Mouse (Mus musculus) liver, embryonic 16.5 days (tissue): ENCODE data around the gene Dctpp1. TPM values are rescaled to one million over a fixed set of nuclear protein-coding genes. Genes with fewer than 3 reads are reported as not detected.

ENCODE experiments used
- ATAC-seq: fragments of 200-750 bp; cut with Nextera tagmentation; 2 replicates; pipeline ENCODE4 v1.8.0; 2017; ENCODE audit warnings: low read depth, mild to moderate bottlenecking, moderate number of reproducible peaks, moderate library complexity
- H3K27ac ChIP-seq: fragments of 300-500 bp; sonication (generic); 2 replicates; pipeline ENCODE4 v1.5.1; 2014; ENCODE audit warnings: mild to moderate bottlenecking, low read length
- H3K27me3 ChIP-seq: fragments of 300-500 bp; sonication (generic); 2 replicates; pipeline ENCODE4 v1.6.1; 2014; ENCODE audit warnings: low read depth, low read length, mixed read lengths; ENCODE audit not compliant: control insufficient read depth, insufficient read depth
- H3K36me3 ChIP-seq: fragments of 300-500 bp; sonication (generic); 2 replicates; pipeline ENCODE4 v1.6.1; 2014; ENCODE audit warnings: mild to moderate bottlenecking; ENCODE audit not compliant: control insufficient read depth, insufficient read depth
- H3K4me1 ChIP-seq: fragments of 300-500 bp; sonication (generic); 2 replicates; pipeline ENCODE4 v1.6.1; 2014; ENCODE audit warnings: low read depth, low read length, mixed read lengths; ENCODE audit not compliant: control insufficient read depth
- H3K4me2 ChIP-seq: fragments of 300-500 bp; sonication (generic); 2 replicates; pipeline ENCODE4 v1.6.1; 2014; ENCODE audit warnings: low read depth, low read length, mixed read lengths
- H3K4me3 ChIP-seq: fragments of 300-500 bp; sonication (generic); 2 replicates; pipeline ENCODE4 v1.5.1; 2014; ENCODE audit warnings: low read depth, mild to moderate bottlenecking, low read length
- H3K9ac ChIP-seq: fragments of 300-500 bp; sonication (generic); 2 replicates; pipeline ENCODE4 v1.6.1; 2014; ENCODE audit warnings: low read depth, low read length
- H3K9me3 ChIP-seq: fragments of 300-500 bp; sonication (generic); replicated peaks from 2 replicates; pipeline ENCODE4 v1.6.1; 2016; ENCODE audit warnings: low read length; ENCODE audit not compliant: control insufficient read depth
- WGBS: fragments of 180-500 bp; shearing (Covaris S2); extraction: QIAGEN DNeasy Blood & Tissue Kit; methylation state at CpG from one replicate; pipeline ENCODE4 v1.1.7; 2014; ENCODE audit not compliant: insufficient replicate concordance; 5-methylcytosine and 5-hydroxymethylcytosine counted together
- polyA plus RNA-seq: library from polyadenylated mRNA; unstranded; fragments of >200 nt; fragmentation: Nextera tagmentation; extraction: Ambion mirVana; gene quantifications from 2 replicates; pipeline ENCODE4 v1.2.1, GENCODE M21; 2015

Dctpp1 gene
- polyA plus RNA-seq, 1 experiment from 2014 or later: 79.8 TPM

DNA sequence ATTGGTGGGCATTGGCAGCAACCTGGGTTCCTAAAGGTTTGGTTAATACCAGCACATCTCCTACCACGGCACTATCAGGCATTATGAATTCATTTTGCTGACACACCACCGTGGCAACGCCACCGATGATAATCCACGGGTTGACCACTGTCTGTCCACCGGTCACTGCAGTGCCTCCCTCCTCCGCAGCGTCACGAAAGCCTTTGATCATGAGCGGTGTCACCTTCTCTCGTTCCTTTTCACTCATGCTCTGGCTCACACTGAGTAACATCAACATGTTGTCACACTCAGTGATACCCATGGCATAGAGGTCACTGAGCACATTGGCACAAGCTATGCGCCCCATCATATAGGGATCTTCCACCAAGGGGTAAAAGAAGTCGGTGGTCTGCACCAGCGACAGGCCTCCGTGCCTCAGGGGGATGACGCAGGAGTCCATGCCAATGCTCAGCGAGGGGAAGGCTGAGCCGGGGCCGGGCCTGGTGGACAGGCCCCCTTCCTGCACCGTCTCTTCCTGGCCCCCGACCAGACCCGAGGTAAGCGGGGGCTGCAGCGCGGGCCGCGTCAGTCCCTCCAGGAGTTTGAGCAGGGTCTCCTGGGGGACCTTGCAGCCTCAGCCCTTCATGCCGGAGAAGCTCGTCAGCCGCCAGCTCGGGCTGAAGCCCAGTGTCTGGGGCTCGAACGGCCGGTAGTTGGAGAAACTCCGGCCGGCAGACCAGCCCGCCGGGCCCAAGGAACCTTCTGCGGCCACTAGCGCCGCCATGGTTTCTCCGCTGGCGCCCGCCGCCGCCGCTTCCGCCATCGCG is 12.8 kb upstream of the Dctpp1 start:
- Histone ChIP-seq H3K9me3 (no peaks in the 10 kb centered on the region; the same call in 1 of the 2 replicates), H3K4me1 (peaks cover 29% of the 10 kb centered on the region), H3K9ac (peak overlapping the region; percentile 93), H3K27me3 (no peaks in the 10 kb centered on the region), H3K4me2 (peak overlapping the region; percentile 90), H3K27ac (peak overlapping the region; percentile 91), H3K36me3 (peaks cover 4% of the 10 kb centered on the region), H3K4me3 (peak overlapping the region; percentile 89)
- WGBS: 11% methylated on average over 44 of the region's 50 CpGs
- peak; percentile 23 for ATAC-seq

DNA sequence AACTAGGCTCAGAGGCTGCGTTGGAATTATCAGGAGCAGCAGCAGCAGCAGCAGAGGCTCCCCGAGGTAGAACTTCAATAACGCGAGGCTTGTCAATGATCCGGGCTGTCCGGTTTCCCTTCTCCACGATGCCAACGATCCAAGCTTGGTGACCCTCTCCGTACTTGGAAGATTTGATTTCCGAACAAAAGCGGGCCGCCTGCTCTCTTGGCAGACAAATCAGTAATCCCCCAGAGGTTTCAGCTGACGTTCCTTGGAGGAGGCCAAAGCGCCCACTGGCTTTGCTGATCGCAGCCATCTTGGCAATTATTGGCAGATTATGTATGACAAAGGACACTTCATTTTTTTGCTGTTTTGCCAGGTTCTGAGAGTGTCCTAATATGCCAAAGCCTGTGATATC is 12.1 kb upstream of the Dctpp1 start:
- Histone ChIP-seq H3K27ac (no peak overlapping the region), H3K4me1 (peaks cover 25% of the 10 kb centered on the region), H3K9ac (peak overlapping the region; percentile 10), H3K36me3 (peaks cover 4% of the 10 kb centered on the region), H3K27me3 (no peaks in the 10 kb centered on the region), H3K9me3 (no peaks in the 10 kb centered on the region; the same call in 1 of the 2 replicates), H3K4me3 (peak overlapping the region; percentile 89), H3K4me2 (peak overlapping the region; percentile 90)
- WGBS: 90% methylated on average over 15 of the region's 15 CpGs
- ATAC-seq: no peak

DNA sequence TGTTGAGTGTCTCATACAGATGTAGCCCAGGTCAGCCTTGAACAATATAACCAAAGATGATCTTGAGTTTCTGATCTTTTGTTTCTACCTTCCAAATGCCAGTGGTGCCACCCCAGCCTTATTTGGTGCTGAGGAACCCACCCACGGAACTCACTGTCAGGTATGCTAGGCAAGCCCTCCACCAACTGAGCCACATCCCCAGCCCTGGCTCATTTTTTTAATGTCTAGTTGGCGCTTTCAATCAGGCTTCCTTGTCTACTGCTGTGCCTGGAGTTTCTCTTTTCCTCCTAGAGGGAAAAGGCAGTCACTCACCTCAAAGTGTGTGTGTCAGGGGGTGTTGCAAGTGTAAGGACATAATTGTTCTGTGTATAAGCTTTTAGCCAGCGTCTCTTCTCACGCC is 10.6 kb upstream of the Dctpp1 start:
- Histone ChIP-seq H3K27ac (0 out of 2 replicates have a peak overlapping the region, but pooled peaks have one; percentile 39), H3K4me1 (peaks cover 25% of the 10 kb centered on the region), H3K4me2 (peak overlapping the region; percentile 22), H3K36me3 (peaks cover 4% of the 10 kb centered on the region), H3K9ac (no peak overlapping the region), H3K9me3 (no peaks in the 10 kb centered on the region; the same call in 1 of the 2 replicates), H3K27me3 (no peaks in the 10 kb centered on the region), H3K4me3 (peak overlapping the region; percentile 29)
- 85% methylated on average over 4 of the region's 4 CpGs for WGBS
- ATAC-seq: no peak

DNA sequence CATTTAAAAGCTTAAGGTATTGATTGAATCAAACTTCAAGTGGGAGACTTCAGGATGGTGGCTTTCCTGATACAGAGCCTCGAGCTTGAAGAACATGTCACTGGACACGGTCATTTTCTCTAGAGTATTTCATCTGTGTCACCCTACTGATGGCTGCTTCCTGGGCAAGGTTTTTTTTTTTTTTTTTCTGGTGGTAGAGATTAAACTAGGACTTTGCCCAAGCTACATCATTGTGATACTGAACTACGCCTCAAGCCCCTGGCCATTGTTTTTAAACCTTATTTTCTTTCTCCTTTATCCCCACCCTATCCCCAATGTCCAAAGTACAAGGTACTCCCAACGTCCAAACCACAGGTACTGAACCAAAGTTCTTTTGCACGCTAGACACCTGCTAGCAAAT is 10.2 kb upstream of the Dctpp1 start:
- H3K9me3 ChIP-seq: no peaks in the 10 kb centered on the region; the same call in 1 of the 2 replicates
- H3K36me3 ChIP-seq: peaks cover 4% of the 10 kb centered on the region
- ATAC-seq: no peak
- H3K27me3 ChIP-seq: no peaks in the 10 kb centered on the region
- peak overlapping the region; percentile 39; the same call in 1 of the 2 replicates for H3K27ac ChIP-seq
- no peak overlapping the region for H3K9ac ChIP-seq
- peaks cover 25% of the 10 kb centered on the region for H3K4me1 ChIP-seq
- 50% methylated on average over 5 of the region's 5 CpGs for WGBS
- H3K4me2 ChIP-seq: peak overlapping the region; percentile 22
- H3K4me3 ChIP-seq: peak overlapping the region; percentile 29

DNA sequence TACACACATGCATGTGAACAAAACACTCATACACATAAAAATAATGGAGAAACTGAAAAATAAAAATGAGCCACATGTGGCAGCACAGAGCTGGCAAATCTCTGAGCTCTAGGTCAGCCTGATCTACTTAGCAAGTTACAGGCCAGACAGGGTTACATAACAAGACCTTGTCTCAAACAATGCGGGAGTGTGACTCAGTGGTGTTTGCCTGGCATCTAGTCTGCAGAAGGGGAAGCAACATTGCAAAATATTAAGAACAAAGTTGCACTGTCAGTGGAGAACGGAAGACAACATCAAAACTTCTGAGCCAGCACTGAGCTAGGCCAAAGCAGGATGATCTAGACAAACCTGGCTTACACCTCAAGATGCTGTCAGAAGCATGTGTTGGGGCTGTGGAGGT is 9.7 kb upstream of the Dctpp1 start:
- Histone ChIP-seq H3K4me1 (peaks cover 23% of the 10 kb centered on the region), H3K27me3 (no peaks in the 10 kb centered on the region), H3K4me3 (no peak overlapping the region), H3K9ac (no peak overlapping the region), H3K27ac (peak overlapping the region; percentile 39; the same call in 1 of the 2 replicates), H3K4me2 (peak overlapping the region; percentile 22; the same call in 1 of the 2 replicates), H3K9me3 (no peaks in the 10 kb centered on the region; the same call in 1 of the 2 replicates), H3K36me3 (peaks cover 4% of the 10 kb centered on the region)
- no peak for ATAC-seq
- 48% methylated on average over 2 of the region's 2 CpGs for WGBS

DNA sequence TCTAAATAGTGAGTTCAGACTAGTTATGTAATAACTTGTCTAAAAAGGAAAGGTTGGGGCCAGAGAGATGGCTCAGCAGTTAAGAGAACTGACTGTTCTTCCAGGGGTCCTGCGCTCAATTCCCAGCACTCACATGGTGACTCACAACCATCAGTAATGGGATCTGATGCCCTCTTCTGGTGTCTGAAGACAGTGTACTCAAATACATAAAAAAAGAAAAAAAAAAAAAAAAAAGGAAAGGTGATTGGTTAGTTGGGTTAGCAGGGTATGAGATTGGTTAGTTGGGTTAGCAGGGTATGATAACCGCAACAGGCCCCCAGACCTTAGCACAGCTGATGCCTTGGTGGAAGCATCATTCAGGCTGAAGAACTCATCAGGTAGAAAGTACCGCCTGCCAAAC is 3.0 kb upstream of the Dctpp1 start:
- H3K9ac ChIP-seq: no peak overlapping the region
- H3K4me1 ChIP-seq: peaks cover 33% of the 10 kb centered on the region
- H3K9me3 ChIP-seq: no peaks in the 10 kb centered on the region; the same call in 1 of the 2 replicates
- no peaks in the 10 kb centered on the region for H3K36me3 ChIP-seq
- ATAC-seq: no peak
- no peak overlapping the region for H3K27ac ChIP-seq
- H3K27me3 ChIP-seq: no peaks in the 10 kb centered on the region
- H3K4me3 ChIP-seq: no peak overlapping the region
- H3K4me2 ChIP-seq: no peak overlapping the region
- WGBS: 93% methylated on average over 3 of the region's 3 CpGs

DNA sequence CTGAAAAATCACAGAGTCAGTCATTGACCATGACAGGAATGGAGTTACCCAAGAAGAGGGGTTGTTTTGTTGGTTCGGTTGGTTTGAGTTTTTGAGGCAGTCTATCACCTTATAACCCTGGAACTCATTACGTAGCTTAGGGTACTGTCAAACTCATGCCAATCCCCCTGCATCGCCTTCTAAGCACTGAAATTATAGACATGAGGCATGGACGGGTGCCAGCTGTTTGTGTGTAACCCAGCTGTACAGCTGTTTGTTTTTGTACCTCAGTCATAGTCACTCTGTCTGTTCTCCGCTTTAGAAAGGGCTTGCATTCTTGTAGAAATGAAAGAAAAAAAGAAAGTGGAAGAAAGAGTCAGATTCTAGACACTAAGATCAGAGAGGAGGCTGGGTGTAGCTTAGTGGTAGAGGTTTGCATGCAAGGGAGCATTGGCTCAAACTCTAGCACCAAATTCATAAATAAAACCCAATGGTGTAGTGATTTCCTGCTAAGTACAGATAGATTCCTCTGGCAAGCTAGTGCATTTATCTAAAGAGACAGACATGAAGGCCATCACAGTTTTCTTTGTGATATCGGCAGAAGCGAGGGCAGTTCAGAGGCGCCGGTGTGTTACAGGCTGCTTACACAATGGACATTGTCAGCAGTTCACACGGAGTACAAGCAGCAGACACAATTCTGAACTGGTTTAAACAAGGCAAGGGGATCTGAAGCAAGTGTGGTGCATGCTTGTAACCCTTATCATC is 1.9 kb upstream of the Dctpp1 start:
- no peak for ATAC-seq
- Histone ChIP-seq H3K9me3 (no peaks in the 10 kb centered on the region), H3K27ac (no peak overlapping the region), H3K36me3 (no peaks in the 10 kb centered on the region), H3K27me3 (no peaks in the 10 kb centered on the region), H3K4me2 (no peak overlapping the region), H3K4me1 (peaks cover 33% of the 10 kb centered on the region), H3K4me3 (no peak overlapping the region), H3K9ac (no peak overlapping the region)
- WGBS: 37% methylated on average over 10 of the region's 10 CpGs

DNA sequence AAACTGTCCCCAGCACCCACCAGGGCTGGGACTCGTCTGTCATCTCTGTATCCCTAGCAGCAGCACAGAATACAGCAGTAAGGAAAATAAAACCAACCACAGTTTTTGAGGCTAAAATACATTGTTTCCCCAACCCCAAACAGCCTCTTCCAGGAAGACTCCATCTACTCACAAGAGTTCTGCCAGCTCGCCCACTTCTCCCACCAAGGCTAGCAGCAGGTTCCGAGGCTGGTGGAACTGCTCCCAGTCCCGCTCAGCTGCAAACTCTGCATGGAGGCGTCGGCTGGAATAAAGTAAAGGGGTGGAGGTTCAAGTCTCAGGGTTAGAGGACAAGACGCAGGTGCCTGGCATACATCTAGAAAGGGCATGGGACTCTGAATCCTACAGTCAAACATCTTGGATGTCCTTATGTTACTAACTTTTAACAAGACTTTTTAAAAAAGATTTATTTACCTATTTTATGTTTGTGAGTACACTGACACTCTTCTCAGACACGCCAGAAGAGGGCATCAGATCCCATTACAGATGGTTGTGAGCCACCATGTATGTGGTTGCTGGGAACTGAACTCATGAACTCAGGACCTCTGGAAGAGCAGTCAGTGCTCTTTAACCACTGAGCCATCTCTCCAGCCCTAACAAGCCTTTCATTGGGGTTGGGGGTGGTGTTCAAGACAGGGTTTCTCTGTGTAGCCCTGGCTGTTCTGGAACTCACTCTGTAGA is 1.2 kb downstream of the Dctpp1 start:
- Histone ChIP-seq H3K27me3 (no peaks in the 10 kb centered on the region), H3K4me2 (peak overlapping the region; percentile 90), H3K27ac (no peak overlapping the region), H3K9me3 (no peaks in the 10 kb centered on the region), H3K4me3 (peak overlapping the region; percentile 84), H3K9ac (no peak overlapping the region), H3K36me3 (no peaks in the 10 kb centered on the region; the same call in 1 of the 2 replicates), H3K4me1 (peaks cover 48% of the 10 kb centered on the region)
- ATAC-seq: no peak
- WGBS: 59% methylated on average over 8 of the region's 8 CpGs
